Mouse (Mus musculus) hindlimb bud, embryonic 11.5 days (tissue): ENCODE measurements around the gene Zfp28.

ENCODE experiments used
- DNase-seq: peaks from one replicate; pipeline ENCODE4 v3.0.0-alpha.2; 2012; ENCODE audit warnings: low read depth, low spot score; ENCODE audit errors: extremely low spot score

The Zfp28 gene

DNA sequence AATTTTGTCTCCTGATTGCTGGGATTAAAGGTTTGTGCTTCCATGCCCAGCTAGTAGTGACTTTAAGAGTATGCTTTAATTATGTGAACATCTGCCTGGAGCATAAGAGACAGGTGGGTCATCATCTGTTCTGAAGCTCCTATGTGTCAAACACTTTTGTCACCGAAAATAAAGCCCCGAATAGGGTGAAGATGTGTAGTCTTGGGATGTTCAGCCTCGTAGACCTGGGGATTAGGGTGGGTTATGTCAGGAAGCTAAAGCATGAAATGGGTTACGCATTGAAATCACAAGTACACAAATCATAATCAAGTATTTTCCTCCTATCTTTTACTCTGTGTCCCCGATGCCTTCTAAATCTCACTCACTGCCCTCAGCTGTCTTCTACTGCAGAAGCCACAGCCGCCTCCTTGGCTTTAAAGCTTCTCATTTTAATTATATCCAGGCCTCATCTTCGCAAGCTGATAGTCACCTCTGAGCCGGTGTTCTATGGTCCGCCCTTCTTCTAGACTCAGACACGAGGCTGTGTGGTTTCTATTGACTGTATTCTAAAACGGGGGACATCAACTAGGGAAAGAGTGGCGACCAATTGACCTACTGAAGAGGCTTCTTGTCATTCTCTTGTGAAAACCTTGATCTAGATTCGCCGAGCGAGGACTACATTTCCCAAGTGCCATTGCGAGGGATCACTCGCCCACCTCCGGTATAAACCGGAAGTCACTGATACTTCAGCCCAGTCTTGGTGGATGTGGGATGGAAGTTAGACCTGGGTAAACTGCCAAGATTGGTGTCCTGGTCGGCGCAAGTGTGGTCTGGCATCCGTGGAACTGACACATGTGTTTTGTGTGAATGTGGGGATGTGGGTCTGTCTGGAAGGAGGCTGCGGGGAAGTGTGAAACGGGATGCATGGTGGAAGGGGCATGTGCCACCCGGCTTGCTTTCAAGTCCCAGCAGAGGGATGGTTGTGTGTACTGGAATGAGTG is 15.2 kb downstream of the Zfp28 start, which contains the start of gene Smim17:
Smim17 (plus strand) TSS at position 720 of the 980 bp plus-strand sequence.
- DNase-seq, result no peak

DNA sequence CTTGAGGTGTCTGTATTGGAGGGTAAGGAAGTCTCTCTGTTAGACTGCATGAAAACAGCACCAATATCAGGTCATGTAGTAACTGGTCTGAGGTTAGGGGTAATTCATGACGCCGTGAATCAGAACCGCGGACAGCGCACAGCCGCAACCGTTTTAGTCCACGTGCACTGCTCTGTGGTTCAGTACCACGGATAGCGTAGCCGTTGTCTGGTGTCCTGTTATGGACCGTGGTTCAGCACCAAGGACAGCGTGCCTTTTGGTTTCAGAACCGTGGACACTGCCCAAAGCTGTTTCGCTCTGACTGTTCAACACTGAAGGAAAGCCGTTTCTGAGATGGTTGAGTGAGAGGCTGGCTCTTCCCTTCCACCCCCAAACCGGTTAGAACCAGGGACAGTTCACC is 26.9 kb downstream of the Zfp28 start, which contains the start of gene Gm20715:
Gm20715 (plus strand) TSS at position 235 of the 400 bp plus-strand sequence.
- peak; percentile 98 for DNase-seq

DNA sequence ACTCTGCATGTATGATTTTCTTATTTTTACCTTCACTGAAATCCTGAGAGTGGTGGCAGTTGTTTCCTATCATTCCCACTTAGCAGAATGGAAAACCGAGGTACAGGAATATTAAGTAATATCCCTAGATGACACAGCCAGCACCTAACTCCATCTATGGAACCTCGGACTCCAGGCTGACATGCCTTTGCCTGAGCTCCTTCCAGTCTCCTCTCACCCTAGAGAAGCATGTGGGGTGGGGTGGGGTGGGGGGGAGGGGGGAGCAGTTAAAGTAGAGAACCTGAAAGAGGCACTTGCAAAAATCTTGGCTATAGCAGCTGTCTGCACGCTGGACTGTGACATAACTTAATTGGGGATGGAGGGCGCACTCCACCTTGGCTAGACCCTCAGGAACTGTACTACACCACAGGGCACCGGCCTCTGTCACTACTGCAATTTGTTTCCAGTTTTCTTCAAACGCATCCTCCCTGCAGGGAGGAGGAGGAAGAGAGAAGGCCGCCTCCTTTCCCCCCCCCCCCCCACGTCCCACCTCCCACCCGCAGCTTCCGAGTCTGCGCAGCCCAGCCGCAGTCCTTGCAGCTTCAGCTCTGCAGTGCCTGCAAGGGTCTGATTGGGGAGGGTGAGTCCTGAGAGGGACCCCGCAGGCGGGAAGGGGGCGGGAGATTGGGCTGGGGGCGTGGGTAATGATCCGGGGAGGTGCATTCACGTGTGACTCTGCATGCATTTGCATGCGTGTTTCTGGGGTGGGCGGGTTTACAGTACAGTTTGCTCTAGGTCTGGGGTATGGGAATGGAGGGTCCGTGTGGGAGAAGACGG is 31.7 kb downstream of the Zfp28 start:
- DNase-seq, result no peak

DNA sequence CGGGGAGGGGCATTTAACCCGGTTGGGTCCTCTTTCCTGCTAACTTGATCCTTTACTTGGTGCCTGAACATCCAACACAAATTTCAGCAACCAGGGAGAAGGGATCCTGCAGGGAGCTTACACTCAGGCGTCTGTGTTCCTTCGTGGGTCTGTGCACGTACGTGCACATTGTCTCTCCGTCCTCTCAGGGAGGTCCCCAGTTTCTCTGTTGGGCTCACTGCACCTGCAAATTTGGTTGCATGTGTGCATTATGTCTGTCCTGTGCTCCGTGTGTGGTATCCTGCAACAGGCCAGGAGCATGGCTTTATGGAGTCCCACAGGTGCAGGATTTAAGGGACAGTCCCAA is 32.3 kb downstream of the Zfp28 start:
- DNase-seq, result no peak

DNA sequence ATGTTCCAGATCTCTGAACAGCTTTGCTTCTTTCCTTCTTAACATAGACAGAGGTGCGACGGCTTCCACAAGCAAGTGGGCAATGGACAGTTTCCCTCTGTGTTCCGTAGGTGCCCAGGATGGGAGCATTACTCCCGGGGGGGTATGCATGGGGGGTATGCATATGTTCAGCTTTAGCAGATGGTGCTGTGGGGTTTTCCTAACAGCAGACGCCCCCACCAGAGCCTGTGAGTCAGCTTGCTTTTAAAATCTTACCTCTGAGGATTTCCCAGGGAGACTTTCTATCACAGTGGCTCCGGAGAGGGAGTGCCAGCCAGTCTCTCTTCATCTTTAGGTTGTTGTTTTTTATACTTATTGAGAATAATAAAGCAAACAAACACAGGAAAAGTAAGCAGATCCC is 36.8 kb downstream of the Zfp28 start:
- no peak for DNase-seq

DNA sequence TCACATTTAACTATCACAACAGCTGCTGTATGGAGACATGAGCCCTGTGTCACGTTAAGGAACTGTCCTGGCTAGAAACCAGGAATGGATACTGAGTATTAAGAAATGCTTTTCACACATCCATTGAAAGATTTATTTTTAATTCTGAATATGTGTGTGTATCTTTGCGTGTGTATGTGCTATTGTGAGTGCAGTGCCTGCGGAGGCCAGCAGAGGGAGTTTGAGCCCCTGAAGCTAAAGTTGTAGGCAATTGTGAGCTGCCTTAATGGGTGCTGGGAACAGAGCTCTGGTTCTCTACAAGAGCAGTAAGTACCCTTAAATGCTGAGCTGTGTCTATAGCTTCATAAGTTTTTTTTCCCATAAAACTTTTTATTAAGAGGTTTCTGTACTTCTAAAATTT is 46.3 kb downstream of the Zfp28 start:
- no peak for DNase-seq

DNA sequence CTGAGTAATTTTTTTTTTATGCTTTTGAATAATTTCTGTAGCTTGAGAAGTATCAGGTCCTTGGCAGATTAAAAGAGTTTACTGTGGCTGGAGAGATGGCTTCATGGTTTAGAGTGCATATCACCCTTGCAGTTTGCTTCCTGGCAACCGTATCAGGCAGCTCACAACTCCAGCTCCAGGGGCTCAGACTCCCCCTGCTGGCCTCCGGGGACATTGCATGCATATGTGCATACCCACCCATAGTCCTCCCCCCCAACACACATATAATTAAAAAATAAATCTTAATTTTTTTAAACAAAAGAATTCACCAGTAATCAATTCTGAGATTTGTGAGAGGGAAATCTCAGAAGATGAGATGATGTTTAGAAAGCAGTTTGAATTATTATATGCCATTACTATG is 47.2 kb downstream of the Zfp28 start:
- DNase-seq, result no peak

DNA sequence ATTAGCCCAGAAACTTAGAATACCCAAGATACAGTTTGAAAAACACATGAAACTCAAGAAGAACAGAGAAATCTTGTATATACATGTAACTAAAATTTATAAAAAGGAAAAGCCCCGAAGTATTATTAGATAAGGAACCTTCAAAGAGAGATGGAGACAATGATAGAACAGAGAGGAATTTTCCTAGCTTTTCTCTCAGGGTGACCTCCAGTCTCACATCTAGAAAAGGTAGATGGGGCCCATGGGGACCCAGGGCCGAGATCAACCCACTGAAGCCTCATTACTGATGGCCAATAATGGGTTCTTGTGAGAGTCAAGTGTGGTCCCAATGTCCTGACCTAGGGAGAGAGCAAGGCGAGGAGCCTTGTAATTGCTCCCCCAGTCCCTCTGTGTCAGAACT is 55.3 kb downstream of the Zfp28 start, which contains the start of gene Olfr1344:
Olfr1344 (plus strand) TSS at position 301 of the 400 bp plus-strand sequence.
- no peak for DNase-seq

DNA sequence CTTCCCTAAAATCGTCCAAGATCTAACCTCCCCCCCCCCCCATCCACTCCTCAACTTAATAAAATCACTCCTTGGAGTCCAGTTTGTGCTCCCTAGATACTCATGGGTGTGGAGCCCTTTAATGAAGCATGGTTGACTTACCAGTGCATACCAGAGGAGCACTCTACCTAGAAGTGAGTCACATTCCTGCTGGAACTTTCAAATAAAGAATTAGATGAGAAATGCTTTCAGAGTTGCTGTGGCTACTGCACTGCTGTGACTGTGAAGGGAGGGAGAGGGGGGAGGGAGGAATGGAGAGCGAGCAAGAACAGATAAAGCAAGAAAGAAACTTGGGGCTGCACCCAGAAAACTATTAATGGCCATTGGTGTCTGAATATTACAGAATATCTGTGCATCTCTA is 58.1 kb downstream of the Zfp28 start:
- no peak for DNase-seq
